Mouse (Mus musculus) olfactory bulb, adult 2 months (tissue): Measurements from ENCODE around the gene Hist2h2ab.
"Not testable (repeated sequence)": the region's sequence is repeated elsewhere in the genome, so short reads cannot be mapped to it uniquely, and the experiment has no call there.

Source experiments
- CTCF ChIP-seq: fragments of 200-500 bp; IDR thresholded peaks from 2 replicates; pipeline ENCODE4 v1.5.1; 2012; ENCODE audit warnings: low read depth, mild to moderate bottlenecking, low read length, moderate library complexity; ENCODE audit not compliant: insufficient read depth
- POLR2A ChIP-seq: fragments of 200-500 bp; IDR thresholded peaks from 2 replicates; pipeline ENCODE4 v1.6.1; 2012; ENCODE audit warnings: mild to moderate bottlenecking, low read depth, low read length, moderate library complexity; ENCODE audit not compliant: insufficient read depth

- TF ChIP-seq POLR2A: peak; percentile 36
- TF ChIP-seq CTCF: not testable (repeated sequence)
These were observed 583 bp downstream of the Hist2h2ab start for GRCm38 (mm10) chr3:96220131-96220764.
